27 mouse cellular contexts compared by ENCODE assay signal in genomic region chr3:145307209-145307608, GRCm38 (mm10). TPM values are rescaled to one million over a fixed set of nuclear protein-coding genes. Genes with fewer than 3 reads are reported as not detected.
DNase-seq lines count a peak whose midpoint lies in the region; ATAC-seq lines count a peak whose summit lies in the region.
"Had no signal": no experiment of that assay in that cellular context is flagged by ENCODE, and none has a peak within 500 bp of the region (broad histone marks: within the 10 kb centered on the region; RNA-seq: fewer than 3 reads in every experiment).

No protein-coding gene starts in this region.

- DNase-seq in embryonic facial prominence, embryonic 14.5 days (ENCODE audit: low spot score): peak; percentile 27
- no peak for DNase-seq in embryonic facial prominence, embryonic 10.5 days (ENCODE audit: low spot score)
- DNase-seq in MN1 (ENCODE audit: low spot score): peak; percentile 69
- peak; percentile 15 for DNase-seq in telencephalon, adult 2 months (ENCODE audit: low read depth, low spot score)
- DNase-seq in left cerebral cortex, adult 9 months (ENCODE audit: low spot score in 2 of 2): no peak
- DNase-seq in cerebellum, postnatal 10 days: no peak
- DNase-seq: cerebellum, adult 9-10 months; forebrain, postnatal 0 days; gastrocnemius, adult 2 months; heart, adult 18-20 months; heart, postnatal 36 days; layer of hippocampus, postnatal 36 days; thymus, adult 2 months had no signal

- ATAC-seq in embryonic facial prominence, embryonic 14.5 days (ENCODE audit: low read depth): no peak
- peak; percentile 81 for ATAC-seq in common myeloid progenitor, adult 5-6 weeks (replicated peaks; ENCODE audit: low read depth, poor library complexity, severe bottlenecking)
- ATAC-seq in hindbrain, embryonic 13.5 days (ENCODE audit: low FRiP score): no peak
- ATAC-seq: forebrain, postnatal 0 days; intestine, postnatal 0 days had no signal

- H3K4me1 ChIP-seq in embryonic facial prominence, embryonic 14.5 days (ENCODE audit: control insufficient read depth, insufficient read depth, low read length): no peaks in the 10 kb centered on the region
- H3K4me1 ChIP-seq in embryonic facial prominence, embryonic 10.5 days: no peaks in the 10 kb centered on the region
- no peaks in the 10 kb centered on the region for H3K4me1 ChIP-seq in hindbrain, embryonic 13.5 days (replicated peaks)
- H3K4me1 ChIP-seq: embryonic facial prominence, embryonic 13.5 days; forebrain, embryonic 10.5 days; hindbrain, embryonic 15.5 days; liver, embryonic 15.5 days; midbrain, embryonic 12.5 days; neural tube, embryonic 13.5 days; stomach, embryonic 15.5 days had no signal

- WGBS in embryonic facial prominence, embryonic 14.5 days: 76% methylated on average over 3 of the region's 3 CpGs
- 91% methylated on average over 3 of the region's 3 CpGs for WGBS in embryonic facial prominence, embryonic 10.5 days
- 82% methylated on average over 3 of the region's 3 CpGs for WGBS in hindbrain, embryonic 13.5 days

- H3K9me3 ChIP-seq in embryonic facial prominence, embryonic 14.5 days (ENCODE audit: control insufficient read depth, low read length): no peaks in the 10 kb centered on the region
- no peaks in the 10 kb centered on the region for H3K9me3 ChIP-seq in embryonic facial prominence, embryonic 10.5 days
- no peaks in the 10 kb centered on the region for H3K9me3 ChIP-seq in hindbrain, embryonic 13.5 days
- H3K9me3 ChIP-seq: embryonic facial prominence, embryonic 13.5 days; forebrain, embryonic 10.5 days; hindbrain, embryonic 15.5 days; liver, embryonic 15.5 days; midbrain, embryonic 12.5 days; neural tube, embryonic 13.5 days; stomach, embryonic 15.5 days had no signal

- no peak overlapping the region for H3K9ac ChIP-seq in embryonic facial prominence, embryonic 14.5 days (ENCODE audit: low read depth, low read length)
- H3K9ac ChIP-seq in hindbrain, embryonic 13.5 days: no peak overlapping the region
- H3K9ac ChIP-seq: embryonic facial prominence, embryonic 13.5 days; forebrain, postnatal 0 days; hindbrain, embryonic 15.5 days; liver, embryonic 15.5 days; midbrain, embryonic 12.5 days; neural tube, embryonic 13.5 days; stomach, embryonic 15.5 days had no signal

- no peak overlapping the region for H3K4me3 ChIP-seq in embryonic facial prominence, embryonic 14.5 days (ENCODE audit: low read depth, low read length)
- H3K4me3 ChIP-seq in embryonic facial prominence, embryonic 10.5 days: no peak overlapping the region
- no peak overlapping the region for H3K4me3 ChIP-seq in hindbrain, embryonic 13.5 days
- H3K4me3 ChIP-seq: embryonic facial prominence, embryonic 13.5 days; forebrain, embryonic 10.5 days; gastrocnemius, adult 2 months; hindbrain, embryonic 15.5 days; liver, embryonic 15.5 days; midbrain, embryonic 12.5 days; neural tube, embryonic 13.5 days; stomach, embryonic 15.5 days had no signal

- no peak overlapping the region for H3K4me2 ChIP-seq in embryonic facial prominence, embryonic 14.5 days (ENCODE audit: low read depth, low read length)
- no peak overlapping the region for H3K4me2 ChIP-seq in hindbrain, embryonic 13.5 days
- H3K4me2 ChIP-seq: embryonic facial prominence, embryonic 13.5 days; hindbrain, embryonic 15.5 days; liver, embryonic 15.5 days; midbrain, embryonic 12.5 days; neural tube, embryonic 13.5 days; stomach, embryonic 15.5 days had no signal

- H3K27me3 ChIP-seq in embryonic facial prominence, embryonic 14.5 days (replicated peaks; ENCODE audit: control insufficient read depth, insufficient read depth, low read length): no peaks in the 10 kb centered on the region
- no peaks in the 10 kb centered on the region for H3K27me3 ChIP-seq in embryonic facial prominence, embryonic 10.5 days (replicated peaks; ENCODE audit: low read depth, poor library complexity, severe bottlenecking)
- H3K27me3 ChIP-seq in hindbrain, embryonic 13.5 days: no peaks in the 10 kb centered on the region
- H3K27me3 ChIP-seq: embryonic facial prominence, embryonic 13.5 days; hindbrain, embryonic 15.5 days; liver, embryonic 15.5 days; midbrain, embryonic 12.5 days; neural tube, embryonic 13.5 days; stomach, embryonic 15.5 days had no signal

- no peak overlapping the region for H3K27ac ChIP-seq in embryonic facial prominence, embryonic 14.5 days (replicated peaks; ENCODE audit: low read depth, low read length)
- no peak overlapping the region for H3K27ac ChIP-seq in embryonic facial prominence, embryonic 10.5 days (replicated peaks)
- no peak overlapping the region for H3K27ac ChIP-seq in hindbrain, embryonic 13.5 days
- H3K27ac ChIP-seq: embryonic facial prominence, embryonic 13.5 days; forebrain, embryonic 10.5 days; gastrocnemius, adult 2 months; hindbrain, embryonic 15.5 days; kidney, postnatal 0 days; liver, embryonic 15.5 days; macrophage; midbrain, embryonic 12.5 days; neural tube, embryonic 13.5 days; stomach, embryonic 15.5 days had no signal

- H3K36me3 ChIP-seq in embryonic facial prominence, embryonic 14.5 days (ENCODE audit: control insufficient read depth, insufficient read depth, low read length): no peaks in the 10 kb centered on the region
- H3K36me3 ChIP-seq in embryonic facial prominence, embryonic 10.5 days (replicated peaks): no peaks in the 10 kb centered on the region
- H3K36me3 ChIP-seq in hindbrain, embryonic 13.5 days: no peaks in the 10 kb centered on the region
- H3K36me3 ChIP-seq: embryonic facial prominence, embryonic 13.5 days; forebrain, embryonic 10.5 days; hindbrain, embryonic 15.5 days; liver, embryonic 15.5 days; midbrain, embryonic 12.5 days; neural tube, embryonic 13.5 days; stomach, embryonic 15.5 days had no signal

RNA-seq across cellular contexts. Expression of gene Col24a1, which starts 14.9 kb away (rescaled TPM):
- polyA plus RNA-seq in embryonic facial prominence, embryonic 14.5 days (2014; fragmentation: Nextera tagmentation; extraction: Ambion mirVana): 12.6 and 16.3 TPM in 2 replicates
- polyA plus RNA-seq in embryonic facial prominence, embryonic 10.5 days (2016; fragmentation: Nextera tagmentation; extraction: Ambion mirVana): 1.1 TPM in 2 replicates
- total RNA-seq in common myeloid progenitor, adult 5-6 weeks (2017): not detected in 2 replicates
- polyA plus RNA-seq in hindbrain, embryonic 13.5 days (2015; fragmentation: Nextera tagmentation; extraction: Ambion mirVana): 0.45 and 0.62 TPM in 2 replicates
- total RNA-seq: monocyte, adult 5-6 weeks had no signal
- polyA plus RNA-seq: macrophage; spleen, adult 2 months had no signal

Comparison
In these comparisons a context has a peak if more than half of its experiments do, and no peak if none do; other contexts are left out.
1. DNase-seq: peak in embryonic facial prominence, embryonic 14.5 days (single experiment), MN1 (single experiment) and telencephalon, adult 2 months (single experiment); none in embryonic facial prominence, embryonic 10.5 days (single experiment), left cerebral cortex, adult 9 months (0 of 2) and cerebellum, postnatal 10 days (0 of 2).